Mouse (Mus musculus) midbrain, embryonic 11.5 days (tissue): ENCODE results near the gene Esrrg. TPM values are rescaled to one million over a fixed set of nuclear protein-coding genes. Genes with fewer than 3 reads are reported as not detected.

Experiments used
- ATAC-seq: fragments of 200-750 bp; cut with Nextera tagmentation; 2 replicates; pipeline ENCODE4 v1.8.0; 2017; ENCODE audit warnings: moderate TSS enrichment, moderate library complexity; ENCODE audit not compliant: low FRiP score
- DNase-seq: peaks from one replicate; pipeline ENCODE4 v3.0.0; 2015; ENCODE audit warnings: low spot score; ENCODE audit errors: missing footprints
- H3K27ac ChIP-seq: fragments of 300-500 bp; sonication (generic); 2 replicates; pipeline ENCODE4 v1.5.1; 2014; ENCODE audit warnings: low read depth, low read length
- H3K27me3 ChIP-seq: fragments of 300-500 bp; sonication (generic); 2 replicates; pipeline ENCODE4 v1.6.1; 2014; ENCODE audit warnings: mild to moderate bottlenecking, low read length, moderate library complexity, mixed read lengths; ENCODE audit not compliant: control insufficient read depth, insufficient read depth
- H3K36me3 ChIP-seq: fragments of 300-500 bp; sonication (generic); 2 replicates; pipeline ENCODE4 v1.6.1; 2014; ENCODE audit warnings: mild to moderate bottlenecking, low read length, moderate library complexity, mixed read lengths; ENCODE audit not compliant: control insufficient read depth, insufficient read depth
- H3K4me1 ChIP-seq: fragments of 300-500 bp; sonication (generic); 2 replicates; pipeline ENCODE4 v1.6.1; 2014; ENCODE audit warnings: low read length; ENCODE audit not compliant: control insufficient read depth, insufficient read depth
- H3K4me2 ChIP-seq: fragments of 300-500 bp; sonication (generic); 2 replicates; pipeline ENCODE4 v1.6.1; 2014; ENCODE audit warnings: mild to moderate bottlenecking, moderate library complexity
- H3K4me3 ChIP-seq: fragments of 300-500 bp; sonication (generic); 2 replicates; pipeline ENCODE4 v1.5.1; 2014; ENCODE audit warnings: low read depth, low read length
- H3K9ac ChIP-seq: fragments of 300-500 bp; sonication (generic); 2 replicates; pipeline ENCODE4 v1.6.1; 2014; ENCODE audit warnings: low read length
- H3K9me3 ChIP-seq: fragments of 300-500 bp; sonication (generic); 2 replicates; pipeline ENCODE4 v1.6.1; 2016; ENCODE audit warnings: low read length; ENCODE audit not compliant: control insufficient read depth
- WGBS: fragments of 180-500 bp; shearing (Covaris S2); extraction: QIAGEN DNeasy Blood & Tissue Kit; methylation state at CpG from one replicate; pipeline ENCODE4 v1.1.7; 2014; 5-methylcytosine and 5-hydroxymethylcytosine counted together
- polyA plus RNA-seq: library from polyadenylated mRNA; unstranded; fragments of >200 nt; fragmentation: Nextera tagmentation; extraction: Ambion mirVana; gene quantifications from 2 replicates; pipeline ENCODE4 v1.2.1, GENCODE M21; 2014

Gene Esrrg
- polyA plus RNA-seq, 1 experiment from 2014 or later: 5.9 TPM

DNA sequence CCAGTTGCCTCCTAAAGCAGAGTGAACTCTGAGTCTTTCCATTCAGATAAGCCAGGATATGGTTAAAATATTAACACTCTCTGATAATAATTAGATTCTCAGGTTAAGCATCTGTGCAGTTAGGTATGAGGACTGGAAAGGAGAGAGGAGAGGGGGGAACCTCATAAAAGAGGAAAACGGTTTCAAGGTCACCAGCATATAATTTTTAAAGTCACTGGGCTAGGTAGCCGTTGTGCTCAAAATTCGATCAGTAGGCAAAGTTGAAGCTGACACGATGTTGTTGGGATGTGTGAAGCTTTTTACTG is 154.8 kb downstream of the Esrrg start:
- Histone ChIP-seq H3K27me3 (no peaks in the 10 kb centered on the region), H3K27ac (no peak overlapping the region), H3K4me1 (peaks cover 1% of the 10 kb centered on the region), H3K4me3 (no peak overlapping the region), H3K4me2 (no peak overlapping the region), H3K9ac (no peak overlapping the region), H3K9me3 (no peaks in the 10 kb centered on the region), H3K36me3 (no peaks in the 10 kb centered on the region)
- WGBS: 88% methylated on average over 4 of the region's 4 CpGs
- ATAC-seq (no peak), DNase-seq (no peak)

GRCm38 (mm10) chr1:187763821-187764220 is 155.2 kb downstream of the Esrrg start:
- no peak for DNase-seq
- no peak overlapping the region for H3K9ac ChIP-seq
- no peak for ATAC-seq
- H3K9me3 ChIP-seq: no peaks in the 10 kb centered on the region
- H3K4me3 ChIP-seq: no peak overlapping the region
- WGBS: 80% methylated on average over 3 of the region's 3 CpGs
- H3K36me3 ChIP-seq: no peaks in the 10 kb centered on the region
- no peak overlapping the region for H3K27ac ChIP-seq
- no peaks in the 10 kb centered on the region for H3K27me3 ChIP-seq
- no peaks in the 10 kb centered on the region for H3K4me1 ChIP-seq
- no peak overlapping the region for H3K4me2 ChIP-seq

DNA sequence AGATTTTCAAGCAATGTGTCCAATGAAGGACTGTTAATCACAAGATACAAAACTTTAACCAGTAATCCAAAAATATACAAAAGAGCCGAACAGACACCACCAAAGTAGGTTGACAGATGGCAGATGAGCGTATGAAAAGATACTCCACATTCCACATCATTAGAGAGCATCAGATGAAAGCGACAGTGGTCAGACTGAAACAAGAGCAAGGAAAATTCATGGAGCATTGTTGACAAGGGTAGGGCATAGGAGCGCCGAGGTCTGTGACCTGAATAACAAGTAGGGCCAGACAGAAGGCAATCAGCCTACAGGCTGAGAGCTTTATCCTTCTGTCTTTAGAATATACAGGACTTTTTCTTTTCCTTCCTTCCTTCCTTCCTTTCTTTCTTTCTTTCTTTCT is 157.0 kb downstream of the Esrrg start:
- no peak overlapping the region for H3K4me2 ChIP-seq
- no peaks in the 10 kb centered on the region for H3K9me3 ChIP-seq
- H3K4me1 ChIP-seq: no peaks in the 10 kb centered on the region
- H3K36me3 ChIP-seq: no peaks in the 10 kb centered on the region
- no peak overlapping the region for H3K4me3 ChIP-seq
- WGBS: 68% methylated on average over 5 of the region's 5 CpGs
- no peak overlapping the region for H3K27ac ChIP-seq
- H3K27me3 ChIP-seq: no peaks in the 10 kb centered on the region
- H3K9ac ChIP-seq: no peak overlapping the region
- DNase-seq: no peak
- ATAC-seq: no peak

- Histone ChIP-seq H3K4me2 (no peak overlapping the region), H3K4me3 (no peak overlapping the region), H3K36me3 (no peaks in the 10 kb centered on the region), H3K4me1 (no peaks in the 10 kb centered on the region), H3K9me3 (no peaks in the 10 kb centered on the region), H3K27ac (no peak overlapping the region), H3K9ac (no peak overlapping the region), H3K27me3 (no peaks in the 10 kb centered on the region)
- 73% methylated on average over 2 of the region's 2 CpGs for WGBS
- ATAC-seq (no peak), DNase-seq (no peak)
Measured at GRCm38 (mm10) chr1:187767355-187767754, 158.8 kb downstream of the Esrrg start.

DNA sequence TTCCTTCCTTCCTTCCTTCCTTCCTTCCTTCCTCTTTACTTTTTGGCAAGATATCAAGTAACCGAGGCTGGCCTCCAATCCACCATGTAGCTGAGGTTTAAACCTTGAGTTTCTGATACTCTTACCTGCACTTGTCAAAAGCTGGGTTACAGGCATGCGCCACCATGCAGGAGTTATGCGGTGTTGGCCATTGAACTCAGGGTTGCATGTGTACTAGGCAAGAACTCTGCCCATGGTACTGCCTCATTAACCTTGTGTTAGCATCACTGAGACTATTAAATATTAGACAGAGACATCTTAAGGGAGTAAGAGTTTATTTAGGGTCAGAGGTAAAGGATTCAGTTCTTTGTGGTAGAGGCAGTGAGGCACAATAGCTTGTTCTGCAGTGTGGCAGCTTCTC is 161.6 kb downstream of the Esrrg start:
- no peak overlapping the region for H3K27ac ChIP-seq
- DNase-seq: no peak
- no peaks in the 10 kb centered on the region for H3K4me1 ChIP-seq
- no peak overlapping the region for H3K9ac ChIP-seq
- H3K27me3 ChIP-seq: no peaks in the 10 kb centered on the region
- WGBS: 96% methylated on average over 3 of the region's 3 CpGs
- no peaks in the 10 kb centered on the region for H3K36me3 ChIP-seq
- H3K4me2 ChIP-seq: no peak overlapping the region
- ATAC-seq: no peak
- H3K4me3 ChIP-seq: no peak overlapping the region
- no peaks in the 10 kb centered on the region for H3K9me3 ChIP-seq

DNA sequence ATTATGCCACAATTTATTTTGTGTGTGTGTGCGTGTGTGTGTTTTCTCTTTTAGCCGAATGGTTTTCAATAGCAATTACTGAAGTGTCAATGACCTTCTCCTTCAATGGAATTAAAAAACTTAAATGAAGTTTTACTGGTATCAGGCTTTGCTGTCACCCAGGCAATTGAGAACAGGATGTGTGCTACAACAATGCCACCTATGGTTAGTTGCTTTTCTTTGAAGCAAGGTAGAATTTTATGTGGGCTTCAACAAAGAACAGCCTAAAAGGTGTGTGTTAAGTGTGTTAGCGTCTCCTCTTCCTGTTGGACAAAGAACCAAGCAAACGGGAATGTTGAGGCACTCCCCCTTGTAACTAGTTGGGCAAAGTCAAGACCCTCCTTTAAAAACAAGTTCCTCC is 162.5 kb downstream of the Esrrg start:
- no peak for ATAC-seq
- Histone ChIP-seq H3K27me3 (no peaks in the 10 kb centered on the region), H3K4me1 (no peaks in the 10 kb centered on the region), H3K9ac (no peak overlapping the region), H3K4me3 (no peak overlapping the region), H3K9me3 (no peaks in the 10 kb centered on the region), H3K4me2 (no peak overlapping the region), H3K27ac (no peak overlapping the region), H3K36me3 (no peaks in the 10 kb centered on the region)
- WGBS: 64% methylated on average over 4 of the region's 4 CpGs
- no peak for DNase-seq

GRCm38 (mm10) chr1:187779589-187780178 is 171.1 kb downstream of the Esrrg start:
- no peak overlapping the region for H3K27ac ChIP-seq
- H3K9ac ChIP-seq: no peak overlapping the region
- no peak for DNase-seq
- no peaks in the 10 kb centered on the region for H3K9me3 ChIP-seq
- ATAC-seq: no peak
- 80% methylated on average over 10 of the region's 10 CpGs for WGBS
- no peaks in the 10 kb centered on the region for H3K27me3 ChIP-seq
- H3K4me2 ChIP-seq: no peak overlapping the region
- H3K4me3 ChIP-seq: no peak overlapping the region
- H3K36me3 ChIP-seq: no peaks in the 10 kb centered on the region
- no peaks in the 10 kb centered on the region for H3K4me1 ChIP-seq

- ATAC-seq (no peak), DNase-seq (no peak)
- H3K4me1 ChIP-seq: peaks cover 8% of the 10 kb centered on the region; the same call in 1 of the 2 replicates
- no peak overlapping the region for H3K9ac ChIP-seq
- no peaks in the 10 kb centered on the region for H3K9me3 ChIP-seq
- no peaks in the 10 kb centered on the region for H3K36me3 ChIP-seq
- no peak overlapping the region for H3K27ac ChIP-seq
- no peak overlapping the region for H3K4me2 ChIP-seq
- no peaks in the 10 kb centered on the region for H3K27me3 ChIP-seq
- H3K4me3 ChIP-seq: no peak overlapping the region
- 83% methylated on average over 4 of the region's 4 CpGs for WGBS
Measured at GRCm38 (mm10) chr1:187785226-187785625, 176.6 kb downstream of the Esrrg start.

DNA sequence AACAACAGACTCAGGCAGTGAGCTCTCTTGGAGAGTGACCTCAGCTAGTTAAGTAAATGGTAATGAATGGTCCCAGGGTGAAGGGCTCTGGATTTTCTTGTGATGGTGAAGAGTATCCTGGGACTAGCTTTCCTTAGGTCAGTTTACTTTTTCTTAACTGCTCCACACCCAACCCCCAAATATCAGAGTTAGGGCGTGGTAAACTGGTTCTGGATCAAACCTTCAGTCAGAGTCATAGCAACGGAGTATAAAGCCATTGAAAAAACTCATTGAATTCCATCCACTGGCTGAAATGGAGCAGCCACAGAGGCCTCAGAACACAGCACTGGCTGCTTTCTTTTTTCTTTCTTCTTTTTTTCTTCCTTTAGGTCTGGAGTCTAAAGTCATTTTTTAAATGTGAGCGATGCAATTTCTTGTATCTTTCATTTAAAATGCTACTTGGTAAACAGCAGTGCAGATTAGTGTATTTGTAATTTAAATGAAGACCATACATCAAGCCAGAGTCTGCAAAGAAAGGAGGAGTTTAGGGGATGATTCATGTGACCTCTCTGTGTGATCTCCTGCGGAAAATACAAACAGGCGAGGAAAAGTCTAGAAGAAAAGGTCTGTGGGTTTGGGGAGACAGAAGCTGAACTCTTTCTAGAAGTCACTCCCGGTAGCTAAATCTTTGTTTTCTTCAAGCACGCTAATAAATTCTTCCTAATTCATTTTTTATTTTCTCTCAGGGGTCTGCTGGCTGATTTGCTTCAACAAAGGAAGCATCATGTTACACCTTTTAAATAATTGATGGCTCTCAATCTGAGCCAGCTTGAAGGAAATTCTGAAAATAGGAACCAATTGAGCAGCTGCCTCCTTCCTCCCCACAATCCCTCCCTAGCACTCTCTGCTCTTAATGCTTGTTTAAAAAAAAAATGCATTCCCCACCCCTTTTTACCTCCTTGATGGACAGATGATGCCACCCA is 178.7 kb downstream of the Esrrg start:
- H3K36me3 ChIP-seq: no peaks in the 10 kb centered on the region
- WGBS: 13% methylated on average over 7 of the region's 7 CpGs
- DNase-seq (peak; percentile 89), ATAC-seq (peak; percentile 63; the same call in 1 of the 2 replicates)
- H3K4me2 ChIP-seq: no peak overlapping the region
- H3K27me3 ChIP-seq: no peaks in the 10 kb centered on the region
- peak overlapping the region; percentile 36; the same call in 1 of the 2 replicates for H3K27ac ChIP-seq
- no peaks in the 10 kb centered on the region for H3K9me3 ChIP-seq
- no peak overlapping the region for H3K4me3 ChIP-seq
- H3K4me1 ChIP-seq: peaks cover 8% of the 10 kb centered on the region; the same call in 1 of the 2 replicates
- H3K9ac ChIP-seq: no peak overlapping the region
